Mouse (Mus musculus) activated CD4-positive, CD25-positive, alpha-beta regulatory T cell, adult 4 months (primary cell): ENCODE data around the gene Kpna4. TPM values are rescaled to one million over a fixed set of nuclear protein-coding genes. Genes with fewer than 3 reads are reported as not detected.
"Not testable (repeated sequence)": the region's sequence is repeated elsewhere in the genome, so short reads cannot be mapped to it uniquely, and the experiment has no call there.

Experiments
- ATAC-seq: one replicate; pipeline ENCODE4 v1.8.0; 2017
- polyA plus RNA-seq, 2 experiments: library from polyadenylated mRNA; unstranded; fragments of 100-300 nt; shearing (Covaris generic); gene quantifications; one replicate each; pipeline ENCODE4 v1.2.1; 2017

Kpna4 gene
- polyA plus RNA-seq, 2 experiments from 2014 or later = 27.2 to 36.5 TPM

DNA sequence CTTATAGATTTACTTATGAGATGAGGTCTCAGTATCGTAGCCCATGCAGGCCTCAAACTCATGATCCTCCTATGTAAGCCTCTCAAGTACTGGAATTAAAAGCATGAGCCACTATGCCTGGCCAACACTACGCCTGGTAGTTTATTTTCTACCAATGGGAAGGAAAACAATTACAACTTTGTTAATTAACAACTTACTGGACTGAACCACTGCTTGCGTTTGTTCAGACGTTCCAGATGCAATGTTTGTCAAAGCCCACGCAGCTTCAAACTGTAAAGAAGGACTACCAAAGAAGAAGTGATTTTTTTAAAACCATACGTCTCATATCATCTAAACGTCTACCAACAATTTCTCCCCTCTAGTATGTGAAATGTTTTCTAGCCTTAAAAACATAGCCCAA is 32.5 kb downstream of the Kpna4 start:
- ATAC-seq = no peak

DNA sequence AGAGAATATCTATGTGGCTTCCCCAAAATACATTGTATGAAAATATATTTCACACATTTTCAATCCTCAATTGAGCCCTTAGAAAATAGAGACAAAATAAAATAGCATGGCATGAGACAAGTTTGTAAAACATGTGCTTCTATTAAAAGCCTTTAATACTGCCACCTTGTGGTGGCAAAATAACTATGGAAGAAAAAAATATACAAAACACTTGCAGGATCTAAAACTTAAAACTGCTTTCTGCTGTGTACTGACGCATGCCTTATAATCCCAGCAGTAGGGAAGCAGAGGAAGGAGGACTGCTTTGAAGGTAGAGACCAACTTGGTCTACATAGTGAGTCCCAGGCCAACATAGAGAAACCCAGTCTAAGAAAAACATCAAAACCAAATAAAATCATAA is 62.9 kb downstream of the Kpna4 start:
- ATAC-seq = no peak

DNA sequence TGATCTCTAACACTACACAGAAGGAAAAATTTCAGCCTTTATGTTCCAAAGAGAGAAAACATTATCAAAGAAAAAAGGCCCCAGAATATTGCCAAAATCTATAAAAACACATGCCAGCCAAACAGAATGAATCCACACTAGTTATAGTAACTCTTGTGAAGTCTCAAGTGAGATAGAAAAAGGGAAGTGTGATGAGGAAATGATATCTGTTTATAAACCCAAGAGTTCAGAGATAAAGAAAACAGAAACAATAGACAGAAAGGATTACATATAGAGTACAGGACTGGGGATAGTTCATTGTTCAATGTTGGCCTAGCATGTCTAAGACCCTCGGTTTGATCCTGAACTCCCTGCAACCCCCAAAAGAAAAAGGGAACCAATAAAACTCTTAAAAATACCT is 64.1 kb downstream of the Kpna4 start:
- no peak for ATAC-seq

DNA sequence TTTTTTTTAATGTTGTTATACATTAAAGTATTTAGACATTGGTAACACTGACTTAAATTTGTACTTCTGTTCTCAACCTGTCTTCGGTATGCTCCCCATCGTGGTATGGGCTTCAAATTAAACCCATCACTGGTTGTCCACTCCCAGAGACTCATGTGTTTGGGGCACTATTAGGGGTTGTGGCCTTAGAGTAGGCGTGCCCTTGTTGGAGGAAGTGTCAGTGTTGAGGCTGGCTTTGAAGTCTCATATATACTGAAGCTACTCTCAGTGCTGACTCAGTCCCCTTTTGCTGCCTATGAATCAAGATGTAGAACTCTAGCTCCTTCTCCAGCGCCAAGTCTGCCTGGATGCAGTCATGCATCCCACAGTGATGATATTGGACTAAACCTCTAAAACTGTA is 66.2 kb downstream of the Kpna4 start:
- no peak for ATAC-seq

DNA sequence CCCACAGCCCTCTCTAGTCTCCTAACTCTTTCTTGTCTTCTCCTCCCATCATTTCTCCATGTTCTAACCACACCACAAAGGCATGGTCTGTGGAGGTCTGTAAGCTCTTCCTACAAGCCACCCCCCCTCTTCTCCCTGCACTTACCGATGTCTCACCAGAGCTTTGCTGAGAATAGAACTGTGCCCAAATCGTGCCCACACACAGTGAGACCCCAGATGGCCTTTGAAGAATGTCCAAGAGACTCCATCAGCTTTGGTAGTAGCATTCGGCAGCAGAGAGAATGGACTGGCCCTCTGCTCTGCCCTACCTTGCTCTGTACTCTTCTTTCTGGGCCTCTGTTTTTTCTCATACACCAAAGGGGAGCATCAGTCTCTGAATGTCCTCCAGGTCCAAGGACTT is 71.0 kb downstream of the Kpna4 start:
- ATAC-seq = no peak

DNA sequence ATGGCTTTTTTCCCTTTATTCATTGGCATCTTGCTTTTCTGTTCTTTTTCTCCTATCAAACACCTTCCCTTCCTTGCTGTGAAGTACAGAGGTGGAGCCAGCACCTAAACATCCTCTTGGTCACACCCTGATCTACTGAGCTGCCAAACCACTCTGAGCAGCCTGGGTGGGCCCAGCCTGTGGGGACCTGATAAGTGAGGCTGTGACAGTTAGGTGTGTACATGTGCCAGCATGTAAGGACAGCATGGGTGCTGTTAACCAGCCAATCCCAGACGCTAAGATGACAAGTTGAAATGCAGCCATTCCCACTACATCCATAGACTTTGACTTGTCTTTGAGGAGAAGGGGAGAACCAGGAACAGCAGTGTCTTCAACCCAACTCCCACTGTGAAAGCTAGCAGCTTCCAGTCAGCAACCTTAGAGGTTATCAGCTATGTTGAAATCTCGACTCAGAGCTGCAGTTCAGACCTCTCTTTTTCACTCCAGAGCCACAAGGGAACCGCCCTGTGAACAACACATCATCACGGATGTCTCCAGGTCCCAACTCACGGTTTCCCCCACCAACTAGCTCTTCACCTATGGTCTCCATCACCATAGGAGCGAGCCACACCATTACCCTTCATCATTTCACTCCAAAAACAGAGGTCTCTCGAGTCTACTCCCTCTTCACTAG is 72.0 kb downstream of the Kpna4 start:
- ATAC-seq = no peak

DNA sequence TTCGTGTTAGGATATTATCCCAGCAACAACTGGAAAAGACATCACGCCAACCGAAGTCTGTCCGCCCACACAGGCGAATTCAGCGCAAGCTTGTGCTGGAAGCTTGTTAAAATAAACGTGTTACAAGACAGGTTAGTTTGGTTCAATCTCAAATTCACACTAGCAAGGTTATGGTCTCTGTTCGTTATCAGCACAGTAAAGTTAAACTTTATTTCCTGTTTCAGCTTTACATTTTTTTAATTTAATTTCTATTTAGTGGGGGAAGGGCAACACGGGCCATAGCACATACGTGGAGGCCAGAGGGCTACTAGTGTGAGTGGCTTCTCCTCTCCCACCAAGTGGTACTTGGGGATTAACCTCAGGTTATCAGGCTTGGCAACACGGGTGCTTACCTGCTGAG is 75.0 kb downstream of the Kpna4 start:
- no peak for ATAC-seq

DNA sequence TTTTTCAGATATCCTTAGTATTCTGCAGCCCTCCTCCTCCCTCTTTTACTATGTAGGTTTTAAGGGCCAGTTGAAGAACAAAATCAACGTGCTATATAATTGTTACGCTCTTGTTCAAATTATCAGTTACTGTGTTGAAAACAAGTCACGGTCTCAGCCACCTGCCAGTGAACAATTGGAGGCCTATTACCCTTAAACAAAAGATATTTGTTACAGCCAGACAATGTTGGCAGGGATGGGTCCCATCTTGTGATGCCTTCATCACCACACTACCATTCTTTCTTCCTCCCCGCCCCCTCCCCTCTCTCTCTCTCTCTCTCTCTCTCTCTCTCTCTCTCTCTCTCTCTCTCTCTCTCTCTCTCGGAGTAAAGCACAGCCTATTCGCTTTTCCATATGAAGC is 77.9 kb downstream of the Kpna4 start:
- no peak for ATAC-seq

DNA sequence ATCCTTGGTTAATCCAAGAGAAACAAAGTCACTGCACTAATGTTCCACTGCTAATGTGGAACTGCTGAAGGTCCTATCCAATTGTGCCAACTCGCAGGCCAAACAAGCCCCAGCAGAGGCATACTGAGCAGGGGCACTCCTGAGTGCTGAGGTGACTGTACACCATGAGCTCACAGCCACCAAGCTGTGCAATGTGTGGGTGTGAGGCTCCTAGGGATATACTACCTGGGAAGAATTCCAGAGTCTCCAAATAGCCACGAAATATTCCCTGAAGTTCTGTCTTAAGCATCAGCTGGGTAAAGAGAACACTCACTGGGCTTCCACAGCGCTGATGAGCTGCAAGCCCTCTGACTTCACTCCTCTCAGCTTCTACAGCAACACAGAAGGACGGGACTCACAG is 79.2 kb downstream of the Kpna4 start:
- ATAC-seq = no peak

DNA sequence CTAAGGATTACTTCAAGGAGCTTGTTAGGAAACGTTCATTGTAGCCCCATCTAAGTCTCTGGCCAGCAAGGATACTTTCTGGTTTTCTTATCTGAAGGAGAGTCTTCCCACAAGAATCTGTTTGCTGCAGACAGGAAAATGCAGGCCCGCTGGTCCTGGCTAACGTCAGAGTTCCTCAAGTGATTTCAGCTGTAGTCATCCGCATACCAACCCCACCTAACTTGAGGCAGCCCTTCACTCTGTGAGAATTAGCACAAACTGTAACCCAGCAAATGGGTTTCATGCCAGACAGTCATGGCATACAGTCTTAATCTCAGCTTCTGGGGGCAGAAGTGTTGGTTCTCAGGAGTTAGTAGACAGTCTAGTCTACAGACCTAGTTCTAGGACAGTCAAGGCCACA is 80.4 kb downstream of the Kpna4 start:
- ATAC-seq = no peak

DNA sequence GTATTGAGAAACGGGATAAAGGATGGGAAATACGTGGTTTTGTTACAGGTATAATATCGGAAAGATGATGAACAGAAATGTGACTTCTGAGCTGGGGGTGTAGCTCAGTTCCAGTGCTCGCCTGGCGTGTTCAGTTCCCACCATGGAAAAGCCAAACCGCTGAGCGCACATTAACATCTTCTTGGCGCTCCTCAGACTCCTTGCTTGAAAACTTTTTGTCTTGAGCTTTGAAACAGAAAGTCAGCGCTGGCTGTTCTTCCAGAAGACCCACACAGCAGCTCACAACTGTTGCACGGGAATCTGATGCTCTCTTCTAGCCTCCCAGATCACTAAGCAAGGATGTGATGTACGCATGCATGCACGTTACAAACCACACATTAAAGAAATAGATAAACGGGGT is 81.2 kb downstream of the Kpna4 start:
- ATAC-seq = no peak

DNA sequence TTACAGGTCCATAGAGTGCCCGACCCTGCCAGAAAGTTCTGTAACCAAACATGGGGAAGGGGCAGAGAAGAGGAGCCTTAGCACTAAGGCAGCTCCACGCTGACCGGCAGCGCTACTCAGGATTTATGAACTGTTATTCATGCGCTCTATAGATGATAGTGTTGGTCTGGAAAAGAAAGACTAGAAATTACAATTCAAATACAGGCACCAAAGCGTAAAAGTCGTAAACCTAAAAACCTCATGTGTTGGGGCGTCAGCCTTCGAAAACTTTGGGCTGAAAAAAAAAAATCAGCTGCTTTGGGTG is 81.6 kb downstream of the Kpna4 start:
- no peak for ATAC-seq

DNA sequence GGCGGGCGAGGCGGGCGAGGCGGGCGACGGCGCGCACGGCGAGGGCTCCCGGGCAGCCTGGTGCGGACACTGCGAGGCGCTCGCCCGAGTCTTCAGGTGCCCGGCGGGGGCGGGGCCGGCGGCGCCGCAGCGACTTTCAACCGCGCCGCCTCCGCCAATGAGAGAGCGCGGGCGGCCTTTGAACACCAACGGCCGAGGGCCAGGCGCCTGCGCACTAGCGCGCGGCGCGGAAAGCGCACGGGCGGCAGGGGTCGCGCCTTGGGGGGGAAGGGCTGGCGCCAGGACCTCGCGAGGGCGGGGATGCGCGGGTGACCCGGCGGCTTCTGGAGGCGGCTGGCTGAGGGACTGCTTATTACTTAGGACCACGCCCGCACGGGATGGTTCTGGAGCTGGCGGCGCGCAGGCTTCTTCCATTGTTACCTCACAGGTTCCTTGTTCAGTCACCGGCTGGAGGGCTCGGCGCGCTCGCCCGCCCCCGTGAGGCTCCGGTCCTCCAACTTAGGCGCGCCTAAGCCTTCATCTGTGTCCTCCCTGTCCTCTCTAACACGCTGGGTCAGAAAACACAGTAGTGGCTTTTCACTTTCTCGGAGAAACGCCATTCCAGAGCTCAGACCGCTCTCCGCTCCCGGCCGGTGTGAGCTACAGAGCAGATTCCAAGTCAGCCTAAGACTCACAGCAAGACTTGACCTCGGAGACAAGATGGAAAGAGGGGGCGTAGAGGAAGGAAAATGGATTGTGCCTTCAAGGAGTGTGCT is 82.1 kb downstream of the Kpna4 start, which contains the start of gene Trim59:
Trim59 (minus strand) TSS at position 111 of the 755 bp plus-strand sequence.
- peak; percentile 66 for ATAC-seq

DNA sequence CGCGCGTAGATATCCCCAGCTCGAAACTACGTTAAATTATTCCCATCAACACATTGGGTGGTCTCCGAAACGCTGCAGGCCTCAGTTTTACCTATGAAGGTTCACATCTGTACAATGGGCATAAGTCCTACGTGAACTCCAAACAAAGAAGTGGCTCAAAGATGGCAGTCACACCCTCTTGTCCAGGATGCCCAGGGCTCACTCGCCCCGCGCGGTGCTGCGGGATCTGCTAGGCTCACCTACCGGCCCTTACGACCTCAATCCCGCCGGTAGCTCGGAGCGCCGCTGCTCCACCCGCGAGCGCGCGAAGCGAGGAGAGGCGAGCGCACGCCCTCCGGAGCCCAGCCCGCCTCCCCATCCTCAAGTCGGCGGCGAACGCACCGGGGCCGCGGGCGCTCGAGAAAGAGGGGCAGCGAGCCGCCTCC is 82.7 kb downstream of the Kpna4 start:
- ATAC-seq = peak; percentile 41

DNA sequence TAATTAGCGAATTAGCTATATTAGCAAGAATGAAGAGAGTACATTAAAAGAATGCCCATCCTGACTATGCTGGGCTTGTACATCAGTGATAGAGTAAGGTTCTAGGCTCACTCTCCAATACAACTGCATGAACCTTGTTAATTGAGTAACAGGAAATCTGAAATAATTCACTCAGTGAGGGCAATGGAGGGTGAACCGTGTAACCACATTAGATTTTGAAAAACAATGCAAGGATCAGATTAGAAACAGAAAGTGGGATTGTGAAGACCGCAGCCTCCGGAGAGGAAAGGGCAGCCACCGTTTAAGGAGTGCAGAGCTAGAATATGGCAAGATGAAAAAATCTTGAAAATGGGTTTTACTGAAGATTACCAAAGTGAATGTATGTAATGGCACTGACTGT is 85.6 kb downstream of the Kpna4 start:
- peak; percentile 51 for ATAC-seq

DNA sequence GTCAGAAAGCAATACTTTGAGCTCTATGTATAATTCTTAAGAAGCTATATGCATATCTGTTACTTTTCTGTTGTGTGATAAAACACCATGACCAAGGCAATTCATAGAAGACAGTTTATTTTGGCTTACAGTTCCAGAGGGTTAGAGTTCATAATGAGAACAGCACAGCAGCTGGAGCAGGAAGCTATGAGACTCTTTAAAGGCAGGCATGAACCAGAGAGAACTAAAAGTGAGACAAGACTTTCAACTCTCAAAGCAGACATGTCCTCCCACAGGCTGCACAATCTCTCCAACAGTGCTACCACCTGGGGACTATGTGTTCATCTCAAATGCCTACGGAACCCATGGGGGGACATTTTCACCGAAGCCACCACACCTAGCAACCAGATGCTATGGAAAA is 86.8 kb downstream of the Kpna4 start:
- no peak for ATAC-seq

DNA sequence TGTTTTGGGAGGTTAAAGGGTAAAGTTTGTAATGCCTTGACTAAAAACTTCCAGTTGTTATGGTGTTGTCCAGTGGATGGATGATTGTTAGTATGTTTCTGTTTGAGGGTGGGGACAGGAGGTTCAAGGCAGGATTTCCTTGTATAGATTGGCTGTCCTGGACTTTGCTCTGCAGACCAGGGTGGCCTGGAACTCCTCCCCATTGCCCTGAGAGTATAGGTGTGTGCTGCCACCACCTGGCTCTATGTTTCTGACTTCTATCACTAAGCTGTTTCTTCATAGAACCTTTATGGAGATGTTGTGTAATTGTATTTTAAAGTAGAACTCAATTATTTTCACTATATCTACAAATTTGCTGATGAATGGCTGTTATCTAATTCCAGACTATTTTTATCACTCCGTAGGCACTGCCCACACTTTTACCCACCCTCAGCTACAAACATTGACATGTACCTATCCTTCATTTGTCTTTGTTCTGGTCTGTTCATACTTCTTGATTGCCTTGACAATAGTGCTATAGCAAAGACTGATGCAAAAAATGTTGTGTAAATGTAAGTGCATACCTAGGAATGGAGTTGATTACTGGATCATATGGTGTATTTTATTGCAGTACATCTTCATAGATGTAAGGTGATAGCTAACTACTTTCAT is 100.7 kb downstream of the Kpna4 start:
- peak; percentile 44 for ATAC-seq

DNA sequence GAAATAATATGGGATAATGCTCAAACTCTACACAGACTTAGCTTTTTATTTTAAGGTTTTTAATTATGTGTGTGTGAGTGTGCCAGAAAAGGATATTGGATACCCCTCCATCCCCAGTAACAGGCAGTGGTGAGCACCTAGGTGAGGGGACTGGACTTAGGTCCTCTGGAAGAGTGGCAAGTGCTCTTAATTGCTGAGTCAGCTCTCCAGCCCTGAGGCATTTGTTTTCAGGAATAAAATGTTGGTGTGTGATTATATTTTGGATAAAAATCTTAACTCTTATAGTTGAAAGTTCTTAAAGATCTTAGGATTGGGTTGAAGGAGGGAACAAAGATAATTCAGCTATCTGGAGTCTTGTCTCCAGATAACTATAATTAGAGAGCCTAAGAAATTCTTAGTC is 106.1 kb downstream of the Kpna4 start:
- no peak for ATAC-seq

DNA sequence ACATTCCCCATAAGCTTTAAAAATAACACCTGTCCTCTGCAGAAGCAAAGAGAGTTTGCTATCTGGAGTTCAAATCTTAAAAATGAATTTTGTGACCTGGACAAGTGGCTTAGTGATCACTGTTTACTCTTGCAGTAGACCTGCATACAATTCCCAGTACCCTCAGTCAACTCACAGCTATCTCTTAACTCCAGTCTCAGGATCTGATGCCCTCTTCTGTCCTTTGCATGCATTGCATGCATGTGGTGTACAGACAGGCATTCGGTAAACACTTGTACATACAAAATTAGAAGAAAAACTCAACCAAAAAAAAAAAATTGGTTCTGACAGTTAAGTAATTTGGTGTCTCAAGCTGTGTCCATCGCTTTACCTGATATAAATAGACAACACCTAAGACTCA is 106.6 kb downstream of the Kpna4 start:
- peak; percentile 30 for ATAC-seq

DNA sequence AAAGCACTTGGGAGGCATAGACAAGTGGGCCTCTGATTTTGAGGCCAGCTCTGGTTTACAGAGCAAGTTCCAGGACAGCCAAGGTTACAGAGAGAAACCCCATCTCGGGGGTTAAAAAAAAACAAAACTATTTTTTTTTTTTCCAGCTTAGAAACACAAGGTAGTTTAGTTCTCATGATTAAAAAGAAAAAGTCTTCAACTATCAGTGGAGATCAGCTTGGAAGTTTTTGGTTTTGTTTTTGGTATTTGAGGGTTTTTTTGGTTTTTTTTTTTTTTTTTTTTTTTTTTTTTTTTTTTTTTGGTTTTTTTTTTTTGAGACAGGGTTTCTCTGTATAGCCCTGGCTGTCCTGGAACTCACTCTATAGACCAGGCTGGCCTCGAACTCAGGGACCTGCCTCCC is 108.3 kb downstream of the Kpna4 start:
- not testable (repeated sequence) for ATAC-seq

DNA sequence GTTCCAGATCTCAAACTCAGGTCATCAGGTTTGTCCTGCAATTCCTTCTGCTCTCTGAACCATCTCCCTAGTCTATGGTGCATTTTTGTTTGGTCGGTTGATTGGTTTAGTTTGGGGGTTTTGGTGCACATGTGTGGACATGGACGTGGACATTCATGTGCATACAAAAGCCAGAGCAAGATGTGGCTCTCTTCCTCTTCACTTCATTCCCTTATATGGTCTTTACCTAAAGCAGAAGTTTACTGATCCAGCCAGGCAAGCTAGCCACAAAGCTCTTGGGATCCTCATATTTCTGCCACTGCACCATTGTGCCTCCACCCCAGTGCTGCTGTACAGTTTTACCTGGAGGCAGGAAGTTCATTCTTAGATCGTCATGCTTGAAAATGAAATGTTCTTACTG is 109.7 kb downstream of the Kpna4 start:
- no peak for ATAC-seq
